Mouse (Mus musculus) MEL (cell line): ENCODE data around the gene Gnrhr. TPM values are rescaled to one million over a fixed set of nuclear protein-coding genes. Genes with fewer than 3 reads are reported as not detected.

Source experiments
- DNase-seq: peaks from one replicate; pipeline ENCODE4 v3.0.0; 2011; ENCODE audit warnings: low read depth, low spot score
- H3K27ac ChIP-seq: 2 replicates; pipeline ENCODE4 v1.5.1; 2012; ENCODE audit warnings: low read depth, mild to moderate bottlenecking, control low read depth, low read length, moderate library complexity; ENCODE audit not compliant: control insufficient read depth
- H3K27me3 ChIP-seq, 2 experiments: fragments of 150-350 bp in 1 of 2; sonication (generic) in 1 of 2; 2 replicates each; pipeline ENCODE4 v1.6.1; 2012; ENCODE audit warnings: low read length in 2 of 2, mild to moderate bottlenecking in 2 of 2, improper control_type of control experiment in 1 of 2, moderate library complexity in 1 of 2; ENCODE audit not compliant: insufficient read depth in 2 of 2, control insufficient read depth in 1 of 2
- H3K36me3 ChIP-seq, 2 experiments: 2 replicates each; pipeline ENCODE4 v1.6.1; 2012 to 2014; ENCODE audit warnings: low read length in 2 of 2, improper control_type of control experiment in 1 of 2, inconsistent platforms in 1 of 2, mild to moderate bottlenecking in 1 of 2; ENCODE audit not compliant: insufficient read depth in 2 of 2, control insufficient read depth in 1 of 2
- H3K4me1 ChIP-seq, 2 experiments: fragments of 150-350 bp in 1 of 2; sonication (generic) in 1 of 2; 2 replicates each; pipeline ENCODE4 v1.6.1; 2012; ENCODE audit warnings: low read length in 2 of 2, improper control_type of control experiment in 1 of 2, mild to moderate bottlenecking in 1 of 2; ENCODE audit not compliant: insufficient read depth in 2 of 2, control insufficient read depth in 1 of 2
- H3K4me3 ChIP-seq, 2 experiments: fragments of 150-350 bp in 1 of 2; sonication (generic) in 1 of 2; 2 replicates each; pipeline ENCODE4 v1.5.1; 2012; ENCODE audit warnings: low read depth in 2 of 2, low read length in 2 of 2, mild to moderate bottlenecking in 2 of 2, moderate library complexity in 2 of 2, control low read depth in 1 of 2, improper control_type of control experiment in 1 of 2; ENCODE audit not compliant: control insufficient read depth in 1 of 2, insufficient read depth in 1 of 2
- H3K79me2 ChIP-seq: 2 replicates; pipeline ENCODE4 v1.6.1; 2012; ENCODE audit warnings: mild to moderate bottlenecking, low read length, moderate library complexity; ENCODE audit not compliant: control insufficient read depth, poor library complexity, insufficient read depth
- H3K9ac ChIP-seq: 2 replicates; pipeline ENCODE4 v1.6.1; 2012; ENCODE audit warnings: low read depth, mild to moderate bottlenecking, control low read depth, low read length, moderate library complexity; ENCODE audit not compliant: control insufficient read depth, poor library complexity, severe bottlenecking
- H3K9me3 ChIP-seq: fragments of 150-350 bp; sonication (generic); replicated peaks from 2 replicates; pipeline ENCODE4 v1.6.1; 2012; ENCODE audit warnings: mild to moderate bottlenecking, low read length, improper control_type of control experiment, moderate library complexity; ENCODE audit not compliant: insufficient read depth
- BHLHE40 ChIP-seq: IDR thresholded peaks from 2 replicates; pipeline ENCODE4 v1.6.1; 2012; ENCODE audit warnings: low read depth, mild to moderate bottlenecking, inconsistent platforms, low read length, improper control_type of control experiment, borderline replicate concordance
- CHD2 ChIP-seq: IDR thresholded peaks from 2 replicates; pipeline ENCODE4 v1.6.1; 2011; ENCODE audit warnings: low read length, improper control_type of control experiment
- ELF1 ChIP-seq: IDR thresholded peaks from 2 replicates; pipeline ENCODE4 v1.6.1; 2014; ENCODE audit warnings: low read depth, mild to moderate bottlenecking, inconsistent platforms, low read length, improper control_type of control experiment, moderate library complexity
- GABPA ChIP-seq: IDR thresholded peaks from 2 replicates; pipeline ENCODE4 v1.6.1; 2012; ENCODE audit warnings: low read depth, mild to moderate bottlenecking, inconsistent platforms, low read length, improper control_type of control experiment, moderate library complexity
- MAFK ChIP-seq: IDR thresholded peaks from 2 replicates; pipeline ENCODE4 v1.6.1; 2011; ENCODE audit warnings: low read depth, mild to moderate bottlenecking, low read length, improper control_type of control experiment, borderline replicate concordance
- MAX ChIP-seq: IDR thresholded peaks from 2 replicates; pipeline ENCODE4 v1.6.1; 2011; ENCODE audit warnings: low read length, improper control_type of control experiment
- MEF2A ChIP-seq: IDR thresholded peaks from 2 replicates; pipeline ENCODE4 v1.6.1; 2014; ENCODE audit warnings: low read depth, mild to moderate bottlenecking, inconsistent platforms, low read length, improper control_type of control experiment; ENCODE audit not compliant: poor library complexity, insufficient replicate concordance, severe bottlenecking; ENCODE audit errors: extremely low read depth
- MXI1 ChIP-seq: IDR thresholded peaks from 2 replicates; pipeline ENCODE4 v1.6.1; 2011; ENCODE audit warnings: mild to moderate bottlenecking, low read depth, low read length, improper control_type of control experiment
- MYC ChIP-seq: IDR thresholded peaks from 2 replicates; pipeline ENCODE4 v1.6.1; 2011; ENCODE audit warnings: low read depth, mild to moderate bottlenecking, low read length, improper control_type of control experiment, moderate library complexity
- NELFE ChIP-seq: IDR thresholded peaks from 2 replicates; pipeline ENCODE4 v1.6.1; 2011; ENCODE audit warnings: low read depth, low read length, improper control_type of control experiment
- POLR2A ChIP-seq, 2 experiments: IDR thresholded peaks; 2 replicates each; pipeline ENCODE4 v1.6.1; 2011 to 2012; ENCODE audit warnings: low read length in 2 of 2, mild to moderate bottlenecking in 2 of 2, control low read depth in 1 of 2, improper control_type of control experiment in 1 of 2, low read depth in 1 of 2, moderate library complexity in 1 of 2; ENCODE audit not compliant: control insufficient read depth in 1 of 2, insufficient read depth in 1 of 2, poor library complexity in 1 of 2
- POLR2AphosphoS2 ChIP-seq: IDR thresholded peaks from 2 replicates; pipeline ENCODE4 v1.6.1; 2011; ENCODE audit warnings: low read length, improper control_type of control experiment
- RCOR1 ChIP-seq: IDR thresholded peaks from 2 replicates; pipeline ENCODE4 v1.6.1; 2012; ENCODE audit warnings: low read depth, mild to moderate bottlenecking, inconsistent platforms, low read length, improper control_type of control experiment
- TAL1 ChIP-seq: IDR thresholded peaks from 2 replicates; pipeline ENCODE4 v1.6.1; 2012; ENCODE audit warnings: mild to moderate bottlenecking, inconsistent platforms, low read length, moderate library complexity, mixed read lengths
- TCF12 ChIP-seq: IDR thresholded peaks from 2 replicates; pipeline ENCODE4 v1.6.1; 2014; ENCODE audit warnings: low read depth, mild to moderate bottlenecking, inconsistent platforms, low read length, improper control_type of control experiment, moderate library complexity
- ZC3H11A ChIP-seq: IDR thresholded peaks from 2 replicates; pipeline ENCODE4 v1.6.1; 2012; ENCODE audit warnings: low read depth, mild to moderate bottlenecking, inconsistent platforms, low read length, improper control_type of control experiment
- ZKSCAN1 ChIP-seq: IDR thresholded peaks from 2 replicates; pipeline ENCODE4 v1.6.1; 2012; ENCODE audit warnings: low read depth, mild to moderate bottlenecking, inconsistent platforms, low read length, improper control_type of control experiment, moderate library complexity
- ZMIZ1 ChIP-seq: IDR thresholded peaks from 2 replicates; pipeline ENCODE4 v1.6.1; 2012; ENCODE audit warnings: low read depth, mild to moderate bottlenecking, inconsistent platforms, low read length, improper control_type of control experiment, moderate library complexity
- polyA plus RNA-seq, 2 experiments: library from polyadenylated mRNA; stranded (reverse) in 1 of 2; unstranded in 1 of 2; fragments of >175 nt in 1 of 2; fragments of >200 nt in 1 of 2; gene quantifications; 2 replicates each; pipeline versions ENCODE4 v1.2.1 to v1.2.4; 2012; ENCODE audit warnings: low replicate concordance in 2 of 2, low read depth in 1 of 2; ENCODE audit not compliant: insufficient read length in 2 of 2, insufficient read depth in 1 of 2, missing spikeins in 1 of 2
- total RNA-seq: library from RNA; depleted of rRNA; stranded (reverse); fragments of 300-350 nt; gene quantifications from 2 replicates; pipeline ENCODE4 v1.2.3, GENCODE M21; 2012; rRNA removed

Gene Gnrhr
- total RNA-seq (not detected in 2 replicates), polyA plus RNA-seq (not detected)

DNA sequence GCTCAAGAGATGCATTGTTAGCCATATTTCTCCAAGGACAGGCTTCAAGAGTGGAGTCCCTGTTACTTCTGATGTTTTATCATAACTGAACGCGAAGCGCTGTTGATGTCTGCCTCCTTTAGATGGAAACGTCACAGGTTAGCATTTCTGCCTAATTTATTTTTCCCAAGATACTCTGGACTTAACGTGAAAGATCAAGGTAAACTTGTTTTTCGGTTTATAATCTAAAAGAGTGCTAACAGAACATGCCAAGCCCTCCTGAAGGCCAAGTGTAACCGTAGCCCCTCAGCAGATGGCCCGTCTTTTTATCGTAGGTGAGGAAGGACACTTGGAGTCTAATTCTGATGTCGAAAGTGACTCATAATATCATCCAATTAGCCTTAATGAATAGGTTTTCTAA is at the start of gene Gnrhr:
Gnrhr (minus strand) TSS at position 101 of the 400 bp plus-strand sequence.
- Histone ChIP-seq H3K4me3 (no peak within 1 kb of the TSS), H3K27ac (no peak within 1 kb of the TSS), H3K79me2 (no peaks in the 10 kb centered on the region), H3K36me3 (no peaks in the 10 kb centered on the region), H3K4me1 (no peaks in the 10 kb centered on the region), H3K9me3 (no peaks in the 10 kb centered on the region), H3K27me3 (peaks cover 5 to 7% of the 10 kb centered on the region in 2 experiments; a peak in 3 of 4 replicates), H3K9ac (no peak within 1 kb of the TSS)
- TF ChIP-seq MYC (no peak), MAX (no peak), ZMIZ1 (no peak), TAL1 (no peak), CHD2 (no peak)
- no peak for DNase-seq

DNA sequence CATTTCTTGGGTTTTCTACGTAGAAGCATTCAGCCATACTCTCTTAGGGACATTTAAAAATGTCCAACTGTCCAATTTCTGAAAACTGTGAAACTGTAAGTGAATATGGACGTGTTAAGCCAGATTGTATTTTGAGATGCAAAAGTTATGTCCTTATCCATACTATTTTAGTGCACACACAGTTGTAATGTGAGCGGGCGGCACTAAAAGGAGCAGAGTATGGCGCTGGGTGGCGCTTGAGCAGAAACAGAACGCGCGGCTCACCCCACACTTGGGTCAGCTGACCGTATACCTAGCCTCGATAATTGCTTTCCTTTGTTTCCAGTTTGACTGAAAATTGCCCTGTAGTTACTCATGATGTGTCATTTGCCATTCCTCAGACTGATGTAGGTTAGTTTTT is 48.9 kb upstream of the Gnrhr start:
- Histone ChIP-seq H3K4me3 (no peak overlapping the region), H3K36me3 (no peaks in the 10 kb centered on the region), H3K4me1 (no peaks in the 10 kb centered on the region), H3K27me3 (no peaks in the 10 kb centered on the region), H3K9ac (no peak overlapping the region), H3K27ac (no peak overlapping the region), H3K79me2 (no peaks in the 10 kb centered on the region), H3K9me3 (no peaks in the 10 kb centered on the region)
- no peak for TF ChIP-seq MXI1
- TF ChIP-seq POLR2AphosphoS2: no peak
- no peak for TF ChIP-seq POLR2A (IDR thresholded peaks at IDR 0.05; ENCODE audit: control insufficient read depth in 1 of 2, insufficient read depth in 1 of 2, low read depth in 1 of 2, low read length in 2 of 2, poor library complexity in 1 of 2)
- no peak for TF ChIP-seq ZMIZ1
- DNase-seq: no peak

DNA sequence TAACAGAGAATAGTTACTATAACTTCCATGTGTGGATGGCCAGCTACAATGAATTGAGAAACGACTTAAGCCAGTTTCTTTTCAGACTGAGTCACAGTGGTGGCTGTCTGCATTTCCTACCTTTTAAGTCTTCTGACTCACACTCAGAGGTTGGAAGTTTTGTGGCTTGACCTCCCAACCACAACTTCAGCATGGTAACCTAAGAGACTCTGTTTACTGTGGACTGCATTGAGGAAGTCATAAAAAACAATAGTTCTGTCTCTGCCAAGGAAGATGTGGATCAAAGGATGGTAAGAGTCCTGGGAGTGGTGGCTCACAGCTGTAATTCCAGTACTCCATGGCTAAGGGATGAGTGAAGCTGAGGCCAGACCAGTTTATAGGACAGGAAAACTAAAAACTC is 47.2 kb upstream of the Gnrhr start:
- no peak for DNase-seq
- Histone ChIP-seq H3K79me2 (no peaks in the 10 kb centered on the region), H3K9ac (no peak overlapping the region), H3K27me3 (no peaks in the 10 kb centered on the region), H3K4me1 (no peaks in the 10 kb centered on the region), H3K9me3 (no peaks in the 10 kb centered on the region), H3K27ac (no peak overlapping the region), H3K4me3 (no peak overlapping the region), H3K36me3 (no peaks in the 10 kb centered on the region)
- TF ChIP-seq MAFK (no peak), MYC (no peak), TAL1 (no peak), NELFE (no peak), GABPA (no peak), ZC3H11A (no peak), TCF12 (no peak), ZKSCAN1 (no peak), POLR2A (IDR thresholded peaks at IDR 0.05; ENCODE audit: control insufficient read depth in 1 of 2, insufficient read depth in 1 of 2, low read depth in 1 of 2, low read length in 2 of 2, poor library complexity in 1 of 2) (no peak), POLR2AphosphoS2 (no peak), ELF1 (no peak), MEF2A (no peak), RCOR1 (no peak), BHLHE40 (no peak)
